In the genomic region with DNA sequence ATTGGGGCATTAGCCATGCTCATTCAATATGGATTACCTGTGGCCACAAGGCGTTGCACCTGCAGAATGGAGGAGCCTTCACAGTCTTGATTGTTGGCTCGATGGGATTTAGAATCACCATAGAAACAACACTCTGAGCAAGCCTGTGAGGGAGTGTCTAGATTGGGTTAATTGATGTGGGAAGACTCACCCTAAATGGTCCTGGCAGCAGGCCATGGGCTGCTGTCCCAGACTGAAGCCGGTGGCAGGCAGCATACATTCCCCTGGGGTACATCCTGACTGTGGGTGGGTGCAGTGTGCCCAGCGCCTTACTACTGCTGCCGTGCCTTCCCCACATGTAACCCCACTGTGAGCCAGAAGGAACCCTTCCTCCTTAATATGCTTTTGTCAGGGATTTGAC, we compare ENCODE assay signal across 11 mouse cellular contexts. TPM values are rescaled to one million over a fixed set of nuclear protein-coding genes. Genes with fewer than 3 reads are reported as not detected.
DNase-seq lines count a peak whose midpoint lies in the region; ATAC-seq lines count a peak whose summit lies in the region.
"Had no signal": no experiment of that assay in that cellular context is flagged by ENCODE, and none has a peak within 500 bp of the region (broad histone marks: within the 10 kb centered on the region; RNA-seq: fewer than 3 reads in every experiment).

No protein-coding gene starts in this region.

- no peaks in the 10 kb centered on the region for H3K27me3 ChIP-seq in kidney, embryonic 16.5 days (ENCODE audit: insufficient read depth, low read length)
- no peaks in the 10 kb centered on the region for H3K27me3 ChIP-seq in forebrain, embryonic 15.5 days
- H3K27me3 ChIP-seq: embryonic facial prominence, embryonic 12.5 days had no signal

- peak; percentile 16 for DNase-seq in adrenal gland, adult 2 months
- DNase-seq in adrenal gland, adult 18-20 months (ENCODE audit: low spot score in 2 of 2) = no peak
- peak; percentile 62 for DNase-seq in kidney, adult 9 months
- peak; percentile 44 for DNase-seq in naive thymus-derived CD4-positive, alpha-beta T cell, adult 2 months (ENCODE audit: low read depth)
- DNase-seq in lung, postnatal 10 days = no peak
- DNase-seq: heart, adult 11 months had no signal

- H3K27ac ChIP-seq in kidney, embryonic 16.5 days (ENCODE audit: low read length) = no peak overlapping the region
- H3K27ac ChIP-seq in forebrain, embryonic 15.5 days (replicated peaks) = no peak overlapping the region; the same call in 1 of the 2 replicates
- H3K27ac ChIP-seq: embryonic facial prominence, embryonic 12.5 days had no signal

- no peaks in the 10 kb centered on the region for H3K9me3 ChIP-seq in kidney, embryonic 16.5 days (ENCODE audit: low read length)
- H3K9me3 ChIP-seq in forebrain, embryonic 15.5 days = no peaks in the 10 kb centered on the region
- H3K9me3 ChIP-seq: embryonic facial prominence, embryonic 12.5 days had no signal

- H3K4me3 ChIP-seq in kidney, embryonic 16.5 days (ENCODE audit: low read length) = no peak overlapping the region
- H3K4me3 ChIP-seq in forebrain, embryonic 15.5 days = no peak overlapping the region
- H3K4me3 ChIP-seq: embryonic facial prominence, embryonic 12.5 days had no signal

- 44% methylated on average over 5 of the region's 5 CpGs for WGBS in kidney, embryonic 16.5 days
- WGBS in forebrain, embryonic 15.5 days = 8% methylated on average over 5 of the region's 5 CpGs

- no peak overlapping the region for H3K9ac ChIP-seq in kidney, embryonic 16.5 days (replicated peaks; ENCODE audit: low read length)
- H3K9ac ChIP-seq in forebrain, embryonic 15.5 days (replicated peaks) = no peak overlapping the region
- H3K9ac ChIP-seq: embryonic facial prominence, embryonic 12.5 days had no signal

- H3K36me3 ChIP-seq in kidney, embryonic 16.5 days (ENCODE audit: insufficient read depth, low read length) = no peaks in the 10 kb centered on the region
- no peaks in the 10 kb centered on the region for H3K36me3 ChIP-seq in forebrain, embryonic 15.5 days
- H3K36me3 ChIP-seq: embryonic facial prominence, embryonic 12.5 days had no signal

- H3K4me1 ChIP-seq in kidney, embryonic 16.5 days (ENCODE audit: insufficient read depth, low read length) = peaks cover 14% of the 10 kb centered on the region; the same call in 1 of the 2 replicates
- H3K4me1 ChIP-seq in forebrain, embryonic 15.5 days = peaks cover 45% of the 10 kb centered on the region

- H3K4me2 ChIP-seq in kidney, embryonic 16.5 days (replicated peaks; ENCODE audit: low read depth, low read length) = no peak overlapping the region
- H3K4me2 ChIP-seq in forebrain, embryonic 15.5 days (replicated peaks) = no peak overlapping the region
- H3K4me2 ChIP-seq: embryonic facial prominence, embryonic 12.5 days had no signal

- no peak for ATAC-seq in kidney, embryonic 16.5 days (ENCODE audit: low FRiP score, low TSS enrichment)
- peak; percentile 72 for ATAC-seq in forebrain, embryonic 15.5 days (replicated peaks)
- ATAC-seq in megakaryocyte, adult 5-6 weeks (ENCODE audit: poor library complexity, severe bottlenecking) = no peak
- ATAC-seq: lung, postnatal 0 days had no signal

RNA-seq across cellular contexts. Expression of a gene that starts 38.3 kb away (rescaled TPM):
- total RNA-seq in adrenal gland, adult 2 months (2021) = 1 to 10 TPM; 6.3 to 8.2 TPM
- polyA plus RNA-seq in adrenal gland, adult 2 months (2012; rRNA removed) = 1.4 and 2.0 TPM in 2 replicates
- 1 to 10 TPM; 6.0 to 6.2 TPM for total RNA-seq in adrenal gland, adult 18-20 months (2021)
- 1.6 and 1.8 TPM in 2 replicates for polyA plus RNA-seq in kidney, embryonic 16.5 days (2015; fragmentation: Nextera tagmentation; extraction: Ambion mirVana)
- polyA plus RNA-seq in forebrain, embryonic 15.5 days (2015; fragmentation: Nextera tagmentation; extraction: Ambion mirVana) = 2.0 and 2.5 TPM in 2 replicates
- 26.8 and 27.9 TPM in 2 replicates for total RNA-seq in megakaryocyte, adult 5-6 weeks (2015)
- total RNA-seq in megakaryocyte, adult 5-6 weeks (2017) = 13.7 and 23.3 TPM in 2 replicates

Comparison
In these comparisons a context has a peak if more than half of its experiments do, and no peak if none do; other contexts are left out.
1. DNase-seq: peak in adrenal gland, adult 2 months (single experiment), kidney, adult 9 months (single experiment) and naive thymus-derived CD4-positive, alpha-beta T cell, adult 2 months (single experiment); none in adrenal gland, adult 18-20 months (0 of 2) and lung, postnatal 10 days (single experiment).